ENCODE assay signal across 12 mouse cellular contexts in the genomic region with DNA sequence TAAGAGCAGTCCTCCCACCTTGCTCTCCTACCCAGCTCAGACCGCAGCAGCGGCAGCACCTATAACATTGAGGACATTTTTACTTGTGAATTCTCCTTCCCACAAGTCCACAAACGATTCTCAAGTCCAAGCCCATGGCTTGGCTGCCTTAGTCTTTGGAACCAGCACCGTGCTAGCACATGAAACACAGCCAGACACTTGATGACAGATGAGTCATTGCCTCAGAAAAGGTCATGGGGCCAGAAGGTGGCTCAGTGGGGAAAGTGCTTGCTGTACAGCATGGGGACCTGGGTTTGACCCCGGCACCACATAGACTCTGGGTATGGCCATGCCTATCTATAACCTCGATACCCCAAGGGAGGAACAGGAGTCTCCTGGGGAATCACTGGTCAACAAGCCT.
DNase-seq lines count a peak whose midpoint lies in the region; ATAC-seq and TF ChIP-seq lines count a peak whose summit lies in the region.
"Had no signal": no experiment of that assay in that cellular context is flagged by ENCODE, and none has a peak within 500 bp of the region (broad histone marks: within the 10 kb centered on the region; RNA-seq: fewer than 3 reads in every experiment).

No protein-coding gene starts in this region.

- H3K4me1 ChIP-seq in heart, postnatal 0 days (ENCODE audit: control insufficient read depth, insufficient read depth): peaks cover 27% of the 10 kb centered on the region
- H3K4me1 ChIP-seq: limb, embryonic 12.5 days; midbrain, embryonic 12.5 days had no signal

- intact Hi-C loops in gastrocnemius, adult 2 months (cut with DNase I): no loop called here

- H3K27me3 ChIP-seq in heart, postnatal 0 days (ENCODE audit: control insufficient read depth, insufficient read depth, low read length): no peaks in the 10 kb centered on the region
- H3K27me3 ChIP-seq: limb, embryonic 12.5 days; midbrain, embryonic 12.5 days had no signal

- no peak for TF ChIP-seq EP300 in heart, postnatal 0 days (IDR thresholded peaks at IDR 0.05; ENCODE audit: low read depth)

- H3K9me3 ChIP-seq in heart, postnatal 0 days (replicated peaks; ENCODE audit: control insufficient read depth, low read length): no peaks in the 10 kb centered on the region
- H3K9me3 ChIP-seq: embryonic facial prominence, embryonic 10.5 days; limb, embryonic 12.5 days; midbrain, embryonic 12.5 days had no signal

- no peaks in the 10 kb centered on the region for H3K36me3 ChIP-seq in heart, postnatal 0 days (replicated peaks; ENCODE audit: control insufficient read depth, insufficient read depth, low read length)
- H3K36me3 ChIP-seq: embryonic facial prominence, embryonic 10.5 days; limb, embryonic 12.5 days; midbrain, embryonic 12.5 days had no signal

- no peak overlapping the region for H3K4me3 ChIP-seq in gastrocnemius, adult 2 months
- no peak overlapping the region for H3K4me3 ChIP-seq in heart, postnatal 0 days (ENCODE audit: low read depth, low read length)
- H3K4me3 ChIP-seq: embryonic facial prominence, embryonic 10.5 days; limb, embryonic 12.5 days; midbrain, embryonic 12.5 days had no signal

- 39% methylated on average over 6 of the region's 6 CpGs for WGBS in heart, postnatal 0 days

- H3K27ac ChIP-seq in gastrocnemius, adult 2 months: peak overlapping the region; percentile 53
- 0 out of 2 replicates have a peak overlapping the region, but pooled peaks have one; percentile 20 for H3K27ac ChIP-seq in heart, postnatal 0 days (ENCODE audit: low read depth)
- H3K27ac ChIP-seq: embryonic facial prominence, embryonic 10.5 days; midbrain, embryonic 12.5 days had no signal

- peak; percentile 14 for DNase-seq in embryo, embryonic 10 days (ENCODE audit: low spot score)
- DNase-seq in embryo, embryonic 10.5 days (ENCODE audit: low spot score): no peak
- DNase-seq in adrenal gland, postnatal 10 days: peak; percentile 67
- DNase-seq in gastrocnemius, adult 2 months: peak; percentile 61
- no peak for DNase-seq in heart, postnatal 0 days (ENCODE audit: low spot score)
- no peak for DNase-seq in spleen, postnatal 36 days (ENCODE audit: low spot score in 2 of 2)
- no peak for DNase-seq in right cerebral cortex, postnatal 10 days (ENCODE audit: low spot score in 2 of 2)
- DNase-seq: kidney, adult 18-20 months had no signal

- no peak for TF ChIP-seq CTCF in gastrocnemius, adult 2 months (IDR thresholded peaks at IDR 0.05)
- TF ChIP-seq CTCF in heart, postnatal 0 days (IDR thresholded peaks at IDR 0.05; ENCODE audit: low read depth): no peak

- H3K9ac ChIP-seq in heart, postnatal 0 days (replicated peaks; ENCODE audit: low read depth, low read length): no peak overlapping the region
- H3K9ac ChIP-seq: limb, embryonic 12.5 days; midbrain, embryonic 12.5 days had no signal

- peak; percentile 63 for ATAC-seq in heart, postnatal 0 days (ENCODE audit: insufficient read depth, low read depth)
- no peak for ATAC-seq in megakaryocyte, adult 5-6 weeks (ENCODE audit: poor library complexity, severe bottlenecking)

- no peak overlapping the region for H3K4me2 ChIP-seq in heart, postnatal 0 days (ENCODE audit: low read depth, low read length)
- H3K4me2 ChIP-seq: limb, embryonic 12.5 days; midbrain, embryonic 12.5 days had no signal

Comparison
In these comparisons a context has a peak if more than half of its experiments do, and no peak if none do; other contexts are left out.
1. DNase-seq: peak in embryo, embryonic 10 days (single experiment), adrenal gland, postnatal 10 days (single experiment) and gastrocnemius, adult 2 months (single experiment); none in embryo, embryonic 10.5 days (single experiment), heart, postnatal 0 days (single experiment), spleen, postnatal 36 days (0 of 2) and right cerebral cortex, postnatal 10 days (0 of 2).